Comparison of ENCODE assay signal across 9 mouse cellular contexts in the genomic region with DNA sequence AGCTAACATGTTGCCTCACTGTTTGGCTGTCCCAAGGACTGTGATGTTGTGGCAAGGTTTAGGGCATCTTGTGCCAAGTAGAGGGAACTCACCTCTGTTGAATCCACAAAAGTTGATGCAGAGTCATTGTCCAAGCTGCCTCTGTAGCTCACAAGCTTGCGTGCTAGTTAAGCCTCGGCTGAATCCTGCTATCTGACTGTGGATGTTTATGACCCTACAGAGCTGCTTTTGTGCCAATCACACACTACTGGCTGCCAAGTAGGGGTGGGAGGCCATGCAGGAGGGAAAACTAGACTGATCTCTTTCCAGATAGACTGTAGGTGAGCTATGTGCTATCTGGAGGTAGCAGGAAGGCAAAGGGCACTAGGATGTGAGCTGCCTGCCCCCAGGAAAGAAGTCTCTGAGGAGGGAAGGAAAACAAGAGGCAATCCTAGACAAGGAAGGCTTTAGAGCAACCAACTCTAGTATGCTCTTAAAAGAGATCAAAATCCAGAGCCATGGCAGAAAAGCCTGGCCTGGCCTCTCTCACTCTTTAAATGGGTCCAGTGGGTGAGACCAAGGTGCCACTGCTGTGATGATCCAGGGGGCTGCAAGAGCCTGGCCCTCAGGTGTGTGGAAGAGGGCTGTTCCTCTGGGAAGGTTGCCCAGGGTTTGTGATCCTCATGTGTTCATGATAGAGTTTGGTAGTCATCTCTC. TPM values are rescaled to one million over a fixed set of nuclear protein-coding genes. Genes with fewer than 3 reads are reported as not detected.
A peak's percentile ranks its signal among the peaks of the same experiment; 100 is the strongest.
DNase-seq lines count a peak whose midpoint lies in the region; ATAC-seq lines count a peak whose summit lies in the region.
"Had no signal": no experiment of that assay in that cellular context is flagged by ENCODE, and none has a peak within 500 bp of the region (broad histone marks: within the 10 kb centered on the region; RNA-seq: fewer than 3 reads in every experiment).

No protein-coding gene starts in this region.

- H3K27me3 ChIP-seq in embryonic facial prominence, embryonic 15.5 days, result no peaks in the 10 kb centered on the region
- H3K27me3 ChIP-seq in splenic B cell, adult 2 months (ENCODE audit: control insufficient read depth, insufficient read depth, low read length, poor library complexity, severe bottlenecking), result no peaks in the 10 kb centered on the region

- no peak overlapping the region for H3K4me3 ChIP-seq in embryonic facial prominence, embryonic 15.5 days (replicated peaks)

- peak; percentile 9; the same call in 1 of the 2 replicates for ATAC-seq in embryonic facial prominence, embryonic 15.5 days (ENCODE audit: insufficient number of reproducible peaks, low FRiP score, low TSS enrichment, low read depth)

- H3K9me3 ChIP-seq in embryonic facial prominence, embryonic 15.5 days (replicated peaks), result peaks cover 55% of the 10 kb centered on the region

- no peak overlapping the region for H3K4me2 ChIP-seq in embryonic facial prominence, embryonic 15.5 days (replicated peaks)

- DNase-seq in heart, adult 11 months, result peak; percentile 93
- DNase-seq in heart, postnatal 36 days, result no peak
- peak; percentile 10 for DNase-seq in 3T3-L1 (ENCODE audit: low read depth, low spot score)
- peak; percentile 100 for DNase-seq in large intestine, adult 2 months (ENCODE audit: low read depth, low spot score)
- peak; percentile 22 for DNase-seq in splenic B cell, adult 2 months (ENCODE audit: low read depth, low spot score)
- DNase-seq in cerebellum, postnatal 14 days, result no peak
- DNase-seq in urinary bladder, adult 2 months (ENCODE audit: low spot score), result no peak

- H3K4me1 ChIP-seq in embryonic facial prominence, embryonic 15.5 days, result no peaks in the 10 kb centered on the region

- H3K9ac ChIP-seq in embryonic facial prominence, embryonic 15.5 days, result no peak overlapping the region

- H3K27ac ChIP-seq in embryonic facial prominence, embryonic 15.5 days (replicated peaks), result no peak overlapping the region

- no peaks in the 10 kb centered on the region for H3K36me3 ChIP-seq in embryonic facial prominence, embryonic 15.5 days
- no peaks in the 10 kb centered on the region for H3K36me3 ChIP-seq in splenic B cell, adult 2 months (ENCODE audit: control insufficient read depth, insufficient read depth, low read length, poor library complexity, severe bottlenecking)

- 78% methylated on average over 2 of the region's 2 CpGs for WGBS in embryonic facial prominence, embryonic 15.5 days
- 42% methylated on average over 2 of the region's 2 CpGs for WGBS in large intestine, adult 2 months

- intact Hi-C loops in heart, postnatal 36 days (cut with DNase I), result no loop called here

RNA-seq across cellular contexts. Expression of a gene that starts 2.2 kb away (rescaled TPM):
- not detected for total RNA-seq in heart, postnatal 36 days (2021)
- 2.0 and 2.2 TPM in 2 replicates for polyA plus RNA-seq in embryonic facial prominence, embryonic 15.5 days (2015; fragmentation: Nextera tagmentation; extraction: Ambion mirVana)
- 64.4 and 146 TPM in 2 replicates for polyA plus RNA-seq in large intestine, adult 2 months (2012; rRNA removed)
- 9.0 and 11.0 TPM in 2 replicates for polyA plus RNA-seq in urinary bladder, adult 2 months (2012; rRNA removed)

RNA-seq across cellular contexts. Expression of a gene that starts 8.3 kb away (rescaled TPM):
- total RNA-seq in heart, postnatal 36 days (2021), result under 1 TPM in 1 of 2 experiments, not detected in 1; 0.33 TPM
- polyA plus RNA-seq in embryonic facial prominence, embryonic 15.5 days (2015; fragmentation: Nextera tagmentation; extraction: Ambion mirVana), result 9.4 and 10.8 TPM in 2 replicates
- polyA plus RNA-seq in large intestine, adult 2 months (2012; rRNA removed), result 2.9 and 4.5 TPM in 2 replicates
- 1.3 and 1.7 TPM in 2 replicates for polyA plus RNA-seq in urinary bladder, adult 2 months (2012; rRNA removed)
- total RNA-seq: gastrocnemius, adult 8-10 months had no signal

RNA-seq across cellular contexts. Expression of a gene that starts 12.9 kb away (rescaled TPM):
- total RNA-seq in heart, postnatal 36 days (2021), result not detected
- polyA plus RNA-seq in embryonic facial prominence, embryonic 15.5 days (2015; fragmentation: Nextera tagmentation; extraction: Ambion mirVana), result 0.98 and 1.4 TPM in 2 replicates
- 0.14 and 0.33 TPM in 2 replicates for polyA plus RNA-seq in large intestine, adult 2 months (2012; rRNA removed)
- polyA plus RNA-seq in urinary bladder, adult 2 months (2012; rRNA removed), result 0.24 and 0.29 TPM in 2 replicates
- total RNA-seq: gastrocnemius, adult 8-10 months had no signal

RNA-seq across cellular contexts. Expression of a gene that starts 13.5 kb away (rescaled TPM):
- under 1 TPM in 1 of 2 experiments, not detected in 1; 0.14 TPM for total RNA-seq in heart, postnatal 36 days (2021)
- 0.33 TPM in 1 of 2 replicates, not detected in the other for polyA plus RNA-seq in embryonic facial prominence, embryonic 15.5 days (2015; fragmentation: Nextera tagmentation; extraction: Ambion mirVana)
- 0.27 and 0.43 TPM in 2 replicates for polyA plus RNA-seq in large intestine, adult 2 months (2012; rRNA removed)
- polyA plus RNA-seq in urinary bladder, adult 2 months (2012; rRNA removed), result 0.77 and 1.6 TPM in 2 replicates

RNA-seq across cellular contexts. Expression of a gene that starts 48.1 kb away (rescaled TPM):
- total RNA-seq in heart, postnatal 36 days (2021), result under 1 TPM; 0.24 to 0.42 TPM
- not detected in 2 replicates for polyA plus RNA-seq in embryonic facial prominence, embryonic 15.5 days (2015; fragmentation: Nextera tagmentation; extraction: Ambion mirVana)
- polyA plus RNA-seq in large intestine, adult 2 months (2012; rRNA removed), result 0.59 TPM in 1 of 2 replicates, not detected in the other
- polyA plus RNA-seq in urinary bladder, adult 2 months (2012; rRNA removed), result 2.3 and 5.1 TPM in 2 replicates
- total RNA-seq: gastrocnemius, adult 8-10 months had no signal

Comparison
In these comparisons a context has a peak if more than half of its experiments do, and no peak if none do; other contexts are left out.
1. DNase-seq: peak in heart, adult 11 months (single experiment), 3T3-L1 (single experiment), large intestine, adult 2 months (single experiment) and splenic B cell, adult 2 months (single experiment); none in heart, postnatal 36 days (0 of 2), cerebellum, postnatal 14 days (0 of 2) and urinary bladder, adult 2 months (single experiment).